Mouse (Mus musculus) spleen, postnatal 36 days (tissue): ENCODE data around the gene Gpr83.
"Not testable (repeated sequence)": the region's sequence is repeated elsewhere in the genome, so short reads cannot be mapped to it uniquely, and the experiment has no call there.

Source experiments
- DNase-seq, 2 experiments: peaks; one replicate each; pipeline ENCODE4 v3.0.0; 2022; ENCODE audit warnings: low spot score in 2 of 2, mixed read lengths in 1 of 2

Gene Gpr83

GRCm38 (mm10) chr9:14870377-14870776 is 10.4 kb downstream of the Gpr83 start:
- no peak for DNase-seq

GRCm38 (mm10) chr9:14870802-14871201 is 10.8 kb downstream of the Gpr83 start:
- no peak for DNase-seq

DNA sequence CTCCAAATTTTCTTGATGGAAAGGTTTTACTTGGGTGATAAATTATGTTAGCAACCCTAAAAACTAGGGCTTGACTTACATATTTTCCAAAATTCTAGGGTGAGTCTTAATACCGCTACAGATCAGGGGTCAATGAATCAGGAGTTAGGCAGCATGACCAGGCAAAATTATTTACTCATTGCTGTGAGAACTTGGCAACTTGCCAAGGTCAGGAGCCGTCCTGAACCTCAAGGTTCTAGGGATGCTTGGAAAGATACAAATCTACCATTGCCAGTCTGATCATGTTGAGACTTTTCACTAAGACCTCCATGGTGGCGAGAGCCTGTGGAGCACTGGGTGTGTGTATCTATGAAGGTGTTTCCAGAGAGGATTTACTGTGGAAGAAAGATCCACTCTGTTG is 11.5 kb downstream of the Gpr83 start:
- DNase-seq: no peak

DNA sequence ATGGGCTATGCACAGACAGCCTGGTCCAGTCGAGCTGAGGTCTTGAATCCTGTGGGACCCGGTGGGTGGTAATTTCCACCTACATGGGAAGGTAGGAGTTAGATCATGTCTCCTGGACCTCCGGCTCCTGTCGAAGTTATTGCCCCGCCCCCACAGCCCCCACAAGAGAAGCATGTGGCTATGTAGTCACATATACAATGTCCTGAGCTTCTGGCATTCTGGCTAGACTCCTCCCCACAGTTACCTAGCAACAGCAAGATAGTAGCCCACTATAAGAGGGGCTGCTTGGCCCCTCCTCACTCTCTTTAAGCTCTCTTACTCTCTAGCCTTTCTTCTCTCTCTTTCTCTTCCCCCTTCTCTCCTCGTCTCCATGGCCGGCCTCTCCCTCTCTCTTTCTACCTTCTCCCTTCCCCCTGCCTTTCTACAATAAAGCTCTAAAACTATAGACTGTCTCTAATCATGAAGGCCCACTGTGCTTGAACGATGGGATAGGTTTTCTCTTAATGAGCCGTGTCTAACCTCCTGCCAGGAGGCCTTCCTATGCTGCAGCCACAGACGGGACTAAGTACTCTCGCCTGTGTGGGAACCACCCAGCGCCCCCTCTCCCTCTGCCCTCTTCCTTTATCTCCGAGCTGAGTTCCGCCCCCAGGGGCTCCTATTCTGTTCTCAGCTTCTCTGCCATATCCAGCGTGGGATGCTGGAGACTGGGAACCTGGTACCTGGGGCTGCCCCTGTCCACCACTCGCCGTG is 12.3 kb downstream of the Gpr83 start:
- no peak for DNase-seq

- no peak for DNase-seq
Observed at GRCm38 (mm10) chr9:14875743-14876507, 15.9 kb downstream of the Gpr83 start.

DNA sequence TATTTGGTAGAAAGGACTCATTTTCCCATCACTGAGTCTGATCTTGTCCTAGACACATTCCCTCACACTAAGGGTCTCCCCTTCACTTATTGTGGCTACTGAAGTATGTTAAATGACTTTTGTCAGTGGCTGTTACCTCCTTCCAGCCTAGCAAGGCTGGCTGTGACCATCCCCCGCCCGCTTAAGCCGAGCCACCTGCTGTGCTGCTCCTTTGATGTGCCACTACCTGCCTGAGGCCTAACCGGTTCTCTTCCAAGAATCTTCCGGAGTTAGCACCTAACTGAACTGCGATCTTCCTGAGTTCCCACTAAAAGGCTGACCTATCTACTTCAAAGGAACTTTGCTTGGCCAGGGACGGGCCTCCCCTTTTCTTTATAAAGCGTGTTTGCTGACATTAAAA is 16.6 kb downstream of the Gpr83 start:
- DNase-seq: not testable (repeated sequence)

GRCm38 (mm10) chr9:14884641-14885040 is 24.6 kb downstream of the Gpr83 start:
- DNase-seq: peak; percentile 9 to 20

DNA sequence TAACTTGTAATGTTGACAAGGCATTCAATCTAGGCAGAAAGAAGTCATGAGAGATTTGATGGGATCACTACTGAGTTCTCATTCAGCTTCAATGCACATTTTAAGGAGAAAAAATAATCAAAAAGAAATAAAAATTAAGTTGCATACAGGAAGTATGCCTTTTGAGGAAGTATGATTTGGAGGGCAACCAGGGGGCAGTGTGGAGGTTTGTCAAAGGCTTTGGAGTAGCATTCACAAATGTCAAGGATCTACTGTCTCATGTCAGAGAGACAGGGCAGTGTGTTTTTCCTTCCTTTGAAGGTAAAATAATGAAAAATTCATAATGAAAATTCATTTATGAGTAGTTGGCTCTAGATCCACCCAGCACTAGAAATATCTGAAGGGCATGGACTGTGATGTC is 25.1 kb downstream of the Gpr83 start:
- DNase-seq: peak; percentile 44 to 56

GRCm38 (mm10) chr9:14885954-14886353 is 25.9 kb downstream of the Gpr83 start:
- no peak for DNase-seq

DNA sequence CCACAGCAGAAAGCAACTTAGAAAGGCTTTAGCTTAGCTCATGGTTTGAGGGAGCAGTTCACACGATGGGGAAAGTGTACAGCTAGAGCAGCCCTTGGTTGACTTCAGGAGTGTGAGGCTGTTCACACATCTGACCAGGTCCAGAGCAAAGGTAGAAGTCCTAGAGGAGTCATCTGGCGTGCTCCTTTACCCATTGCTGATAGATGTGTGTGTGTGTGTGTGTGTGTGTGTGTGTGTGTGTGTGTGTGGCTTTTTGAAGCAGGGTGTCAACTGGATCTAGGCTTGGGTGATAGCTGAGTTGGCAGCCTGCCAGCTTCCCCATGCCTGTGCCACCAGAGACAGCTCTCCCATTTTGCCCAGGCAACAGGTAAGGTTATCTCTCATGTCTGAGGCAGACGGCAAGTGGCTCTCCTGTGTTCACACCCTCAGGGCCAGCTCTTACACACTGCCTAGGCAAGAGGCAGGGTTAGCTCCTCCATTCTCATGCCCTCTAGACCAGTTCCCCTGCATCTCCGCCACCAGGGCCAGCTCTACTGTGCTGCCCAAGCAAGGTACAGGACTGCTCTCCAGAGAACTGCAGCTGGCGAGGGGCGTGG is 27.9 kb downstream of the Gpr83 start:
- peak in 1 of 2 experiments; percentile 9 for DNase-seq

- no peak for DNase-seq
Observed at GRCm38 (mm10) chr9:14888671-14889070, 28.7 kb downstream of the Gpr83 start.

DNA sequence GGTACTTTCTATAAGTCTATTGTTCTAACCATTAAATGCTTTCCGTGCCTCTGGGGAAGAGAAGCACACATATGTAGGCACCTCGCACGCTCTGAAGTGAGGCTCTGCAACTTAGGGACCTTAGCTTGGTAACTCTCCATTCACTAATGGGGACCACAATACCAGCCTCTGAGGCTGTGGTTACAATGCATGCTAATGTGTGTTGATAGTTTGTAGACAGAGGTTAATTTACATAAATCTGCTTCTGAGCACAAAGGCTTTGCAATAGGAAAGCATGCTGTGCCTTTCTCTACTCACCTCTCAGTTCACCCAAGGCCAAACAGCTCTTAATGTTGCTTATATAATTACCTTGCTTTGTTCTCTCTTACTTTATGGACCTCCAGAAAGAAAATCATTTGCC is 30.7 kb downstream of the Gpr83 start:
- no peak for DNase-seq

- DNase-seq: no peak
Observed at GRCm38 (mm10) chr9:14891891-14892290, 31.9 kb downstream of the Gpr83 start.

DNA sequence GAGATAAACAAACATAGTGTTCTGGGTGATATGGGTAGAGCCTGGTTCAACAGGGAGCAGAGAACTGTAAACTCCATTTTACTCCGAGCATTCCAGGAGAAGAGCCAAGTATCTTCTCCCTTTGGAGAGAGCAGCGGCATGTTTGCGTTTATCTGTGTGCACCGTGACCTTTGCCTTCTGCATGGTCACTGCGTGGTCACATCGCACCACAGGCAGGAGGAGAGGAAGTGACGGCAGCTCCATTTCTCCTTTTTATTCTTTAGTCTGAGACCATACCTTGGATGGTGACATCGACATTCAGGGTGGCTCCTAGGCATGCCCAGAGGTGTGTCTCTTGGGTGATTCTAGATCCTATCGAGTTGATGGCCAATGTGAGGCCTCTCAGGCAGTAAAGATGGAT is 33.4 kb downstream of the Gpr83 start:
- no peak for DNase-seq

- DNase-seq: no peak
Observed at GRCm38 (mm10) chr9:14894628-14895027, 34.6 kb downstream of the Gpr83 start.

DNA sequence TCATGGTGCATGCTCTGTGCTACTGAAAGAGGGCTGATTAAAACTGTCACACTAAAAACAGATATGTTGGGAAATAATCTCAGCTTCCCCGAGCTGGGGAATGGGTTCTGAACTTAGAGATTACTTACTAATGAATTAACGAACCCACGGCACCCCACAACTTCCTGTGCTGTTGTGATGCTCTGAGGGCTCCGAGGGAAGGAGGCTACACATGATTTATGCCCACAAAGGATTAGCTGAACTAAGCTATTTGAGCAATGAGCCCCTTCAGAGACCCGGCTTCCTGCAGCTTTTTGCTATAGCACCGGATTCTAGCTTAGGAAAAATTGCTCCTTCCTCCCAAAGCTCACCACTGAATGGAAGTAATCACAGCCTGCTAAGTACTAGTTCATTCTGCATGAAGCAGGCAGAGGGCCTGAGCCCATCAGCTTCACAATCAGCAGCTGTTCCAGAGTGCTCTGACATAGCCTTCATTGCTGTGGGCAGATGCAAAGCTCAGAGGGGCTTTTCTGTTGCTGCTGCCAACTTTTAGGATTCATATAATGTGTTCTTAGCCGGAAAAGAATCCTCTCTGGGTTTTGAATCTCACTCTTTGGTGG is 35.3 kb downstream of the Gpr83 start:
- DNase-seq: no peak

- DNase-seq: no peak
Observed at GRCm38 (mm10) chr9:14897102-14897501, 37.1 kb downstream of the Gpr83 start.

GRCm38 (mm10) chr9:14901757-14902156 is 41.7 kb downstream of the Gpr83 start:
- no peak for DNase-seq

DNA sequence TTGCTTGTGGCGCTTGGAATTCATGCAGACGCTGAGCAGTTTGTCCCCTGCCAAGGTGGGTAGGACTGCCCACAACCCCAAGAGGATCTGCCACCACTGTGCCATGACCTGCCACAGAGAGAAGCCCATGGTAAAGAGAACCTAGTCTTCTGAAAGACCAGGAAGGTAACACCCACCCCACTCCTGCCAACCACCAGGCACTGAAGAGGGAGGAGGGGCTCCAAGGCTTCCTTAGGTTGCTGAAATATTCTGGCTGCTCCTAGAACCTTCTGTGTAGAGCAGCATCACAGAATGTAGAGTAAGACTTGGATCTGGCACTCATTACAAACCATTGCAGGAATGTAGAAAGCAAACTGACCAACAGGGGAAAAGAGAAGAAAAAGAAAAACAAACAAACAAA is 42.4 kb downstream of the Gpr83 start:
- no peak for DNase-seq

DNA sequence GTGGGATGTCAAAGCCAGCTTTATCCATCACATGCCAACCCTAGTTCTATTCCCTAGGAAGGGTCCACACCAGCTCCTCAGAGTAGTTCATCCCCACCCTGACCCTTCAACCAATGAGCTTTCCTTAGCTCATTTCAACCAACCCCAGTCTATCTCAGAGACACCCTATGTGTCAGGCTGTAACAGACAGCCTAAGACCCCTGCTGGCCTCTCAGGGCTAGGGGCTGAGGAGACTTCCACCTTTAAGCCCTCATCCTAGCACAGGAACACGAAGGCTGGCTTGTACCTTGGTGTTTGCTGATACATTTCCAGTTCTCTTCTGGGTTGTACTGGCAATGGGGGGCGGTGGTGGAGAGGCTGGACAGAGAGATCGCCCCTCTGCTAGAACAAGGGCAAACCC is 43.0 kb downstream of the Gpr83 start:
- DNase-seq: no peak

GRCm38 (mm10) chr9:14903581-14904378 is 43.8 kb downstream of the Gpr83 start, which contains the start of gene Izumo1r:
Gene Izumo1r, minus strand, starts transcription at chr9:14903949.
- peak; percentile 69 to 71 for DNase-seq
